Mouse (Mus musculus) embryo, embryonic 11 days (tissue): ENCODE results near the gene Frmd4b.
"Not testable (repeated sequence)": the region's sequence is repeated elsewhere in the genome, so short reads cannot be mapped to it uniquely, and the experiment has no call there.

Experiments
- DNase-seq: peaks from one replicate; pipeline ENCODE4 v3.0.0-alpha.2; 2015

Frmd4b gene

GRCm38 (mm10) chr6:97463898-97464524, 153.3 kb downstream of the Frmd4b start:
- peak; percentile 50 for DNase-seq

DNA sequence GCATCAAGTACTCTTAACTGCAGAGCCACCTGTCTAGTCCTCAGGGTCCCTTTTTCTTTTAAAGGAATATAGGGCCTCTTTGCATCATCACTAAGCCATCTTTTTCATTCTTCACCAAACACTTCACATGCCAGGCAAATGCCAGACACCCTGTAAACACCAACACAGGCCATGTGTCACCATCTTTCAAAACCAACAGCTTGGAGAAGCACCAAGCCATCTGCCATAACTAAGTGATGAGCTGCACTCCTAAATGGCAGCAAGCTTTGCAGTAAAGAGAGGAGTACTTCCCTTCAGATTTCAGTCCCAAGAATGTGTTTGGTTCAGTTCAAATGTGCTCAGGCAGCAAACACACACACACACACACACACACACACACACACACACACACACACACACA, 154.9 kb downstream of the Frmd4b start:
- no peak for DNase-seq

- no peak for DNase-seq
These were observed 158.2 kb downstream of the Frmd4b start for GRCm38 (mm10) chr6:97459112-97459511.

DNA sequence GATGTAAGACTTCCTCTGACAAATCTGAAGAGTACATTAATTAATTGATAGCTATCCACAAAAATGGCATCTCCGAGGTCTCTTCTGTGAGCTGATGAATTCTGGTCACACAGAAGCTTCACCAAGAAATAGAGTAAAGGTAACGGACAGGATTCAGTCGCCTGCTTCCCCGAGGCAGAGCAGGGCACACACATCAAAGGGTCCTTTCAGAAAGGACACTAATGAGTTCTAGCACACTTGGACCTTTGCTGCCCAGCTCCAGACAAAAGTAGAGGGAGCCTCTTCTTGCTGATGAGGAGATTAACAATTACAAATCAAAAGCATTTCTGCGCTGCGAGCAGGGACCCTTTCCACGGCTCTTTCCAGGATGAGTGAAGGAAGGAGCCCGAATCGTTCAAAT, 159.0 kb downstream of the Frmd4b start:
- DNase-seq: no peak

DNA sequence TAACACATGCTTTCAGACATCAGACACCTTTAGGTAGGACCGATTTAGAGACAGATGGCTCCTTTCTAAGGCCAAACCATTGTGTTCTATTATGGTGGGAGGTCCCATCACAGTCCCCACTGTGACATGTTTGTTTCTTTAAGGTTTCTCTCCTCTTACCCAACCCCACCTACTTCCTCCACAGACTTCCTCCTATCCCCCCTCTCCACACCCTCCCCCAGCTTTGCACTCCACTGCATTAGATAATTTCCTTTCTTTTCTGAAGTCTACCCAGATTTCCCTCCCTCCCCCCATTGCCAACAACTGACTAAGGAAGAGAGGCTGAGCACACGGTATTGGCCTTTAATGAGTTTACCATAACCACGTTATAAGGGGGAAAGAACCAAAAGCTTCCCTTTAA, 159.4 kb downstream of the Frmd4b start:
- DNase-seq: peak; percentile 49

GRCm38 (mm10) chr6:97457210-97457609, 160.1 kb downstream of the Frmd4b start:
- no peak for DNase-seq

DNA sequence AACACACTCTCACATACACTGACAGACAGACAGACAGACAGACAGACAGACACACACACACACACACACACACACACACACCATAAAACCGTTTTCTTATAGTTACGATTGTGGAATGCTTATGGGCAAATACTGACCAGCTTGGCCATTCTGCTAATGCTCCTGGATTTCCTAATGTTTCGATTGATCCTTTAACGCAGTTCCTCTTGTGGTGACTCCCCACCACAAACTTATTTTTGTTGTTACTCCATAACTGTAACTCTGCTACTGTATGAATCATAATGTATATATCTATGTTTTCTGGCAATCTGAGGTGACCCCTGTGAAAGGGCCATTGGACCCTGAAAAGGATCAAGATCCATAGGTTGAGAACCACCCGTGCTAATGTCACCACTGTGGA, 165.1 kb downstream of the Frmd4b start:
- no peak for DNase-seq

GRCm38 (mm10) chr6:97449806-97450205, 167.5 kb downstream of the Frmd4b start:
- no peak for DNase-seq

- DNase-seq: no peak
These were observed 170.3 kb downstream of the Frmd4b start for GRCm38 (mm10) chr6:97447020-97447419.

- no peak for DNase-seq
These were observed 173.2 kb downstream of the Frmd4b start for GRCm38 (mm10) chr6:97444145-97444544.

DNA sequence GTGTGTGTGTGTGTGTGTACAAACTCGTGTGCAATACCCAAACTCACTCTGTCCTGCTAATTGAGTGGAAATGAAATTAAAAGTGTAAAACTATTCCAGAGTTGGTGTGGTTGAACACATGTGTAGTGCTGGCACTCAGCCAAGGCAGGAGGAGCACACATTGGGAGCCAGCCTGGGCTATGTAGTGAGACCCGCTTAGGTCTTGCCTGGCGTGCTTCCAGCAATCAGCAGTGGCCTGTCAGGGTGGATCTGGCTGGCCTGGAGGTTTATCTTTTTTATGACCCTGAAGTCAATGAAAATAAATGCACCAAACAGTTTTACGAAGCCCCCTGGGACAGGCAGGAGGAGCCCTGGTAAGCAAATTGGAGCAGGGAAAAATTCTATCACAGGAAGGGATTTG, 173.8 kb downstream of the Frmd4b start:
- DNase-seq: no peak

DNA sequence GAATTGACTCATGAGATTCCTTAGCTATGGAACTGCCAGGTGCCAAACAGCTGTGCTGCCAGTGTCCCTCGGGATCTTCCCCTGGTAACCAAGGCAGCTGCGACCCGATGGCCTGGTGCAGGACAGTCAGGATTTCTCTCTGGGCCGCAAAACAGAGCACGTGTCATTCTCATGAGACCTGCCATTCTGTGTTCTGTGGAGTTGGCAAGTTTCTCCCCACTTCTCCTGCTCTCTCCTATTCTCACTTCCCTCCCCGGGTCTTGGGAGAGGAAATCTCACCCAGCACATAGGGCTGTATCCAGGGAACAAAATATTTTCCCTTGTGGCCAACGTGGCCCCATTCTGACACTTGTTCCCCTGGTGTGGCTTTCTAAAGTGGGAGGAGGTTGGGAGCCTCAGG, 176.0 kb downstream of the Frmd4b start:
- no peak for DNase-seq

DNA sequence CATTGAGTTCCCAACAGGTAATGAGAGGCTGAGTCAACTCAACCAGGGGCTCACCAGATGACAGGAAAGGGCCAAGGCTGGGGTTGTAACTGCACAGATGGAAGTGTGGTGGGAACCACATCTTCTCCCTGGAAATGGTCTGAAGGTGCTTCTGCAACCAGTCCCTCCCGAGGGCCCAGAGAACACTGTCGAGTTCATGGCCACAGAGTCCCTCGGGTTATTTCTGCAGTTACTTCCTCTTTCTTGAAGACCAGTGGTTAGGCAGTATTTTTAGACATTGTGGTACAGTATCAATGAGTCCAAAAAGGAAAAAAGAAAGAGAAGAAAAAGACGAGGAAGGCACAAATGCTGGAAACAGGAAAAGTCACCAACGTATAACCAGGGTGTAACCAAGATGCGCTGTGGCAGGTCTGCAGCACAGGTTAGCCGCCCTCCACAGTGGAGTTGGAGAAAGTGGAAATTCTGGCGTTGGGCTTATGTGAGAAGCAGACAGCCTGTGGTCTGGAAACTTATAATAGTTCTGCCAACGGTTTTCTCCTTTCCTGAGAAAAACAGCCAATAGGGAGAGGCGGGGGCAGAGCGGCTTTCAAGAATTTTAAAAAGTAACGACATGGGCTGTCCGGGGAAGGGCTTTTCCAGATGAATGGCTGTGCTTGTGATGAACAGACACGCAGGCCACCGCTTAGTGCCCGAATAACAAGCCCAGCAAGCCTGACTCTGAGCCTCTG, 178.3 kb downstream of the Frmd4b start:
- DNase-seq: no peak

DNA sequence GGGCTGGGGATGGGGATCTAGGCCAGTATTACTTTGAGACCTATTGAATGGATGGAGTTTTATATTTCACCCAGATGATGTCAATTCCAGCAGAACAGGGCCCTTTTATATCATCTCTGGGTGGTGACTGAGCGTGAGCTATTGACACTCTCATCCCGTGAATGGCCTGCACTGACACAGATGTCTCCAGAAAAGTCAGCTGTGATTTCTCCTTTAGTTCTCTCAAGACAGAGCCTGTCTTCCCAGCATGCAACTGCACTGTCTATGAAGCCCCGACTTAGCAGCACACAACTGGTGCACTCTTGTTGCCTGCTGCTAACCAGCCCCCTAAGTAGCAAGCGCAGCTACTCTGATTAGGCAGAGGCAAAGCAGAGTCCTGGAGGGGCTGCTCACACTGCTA, 182.6 kb downstream of the Frmd4b start:
- DNase-seq: no peak

DNA sequence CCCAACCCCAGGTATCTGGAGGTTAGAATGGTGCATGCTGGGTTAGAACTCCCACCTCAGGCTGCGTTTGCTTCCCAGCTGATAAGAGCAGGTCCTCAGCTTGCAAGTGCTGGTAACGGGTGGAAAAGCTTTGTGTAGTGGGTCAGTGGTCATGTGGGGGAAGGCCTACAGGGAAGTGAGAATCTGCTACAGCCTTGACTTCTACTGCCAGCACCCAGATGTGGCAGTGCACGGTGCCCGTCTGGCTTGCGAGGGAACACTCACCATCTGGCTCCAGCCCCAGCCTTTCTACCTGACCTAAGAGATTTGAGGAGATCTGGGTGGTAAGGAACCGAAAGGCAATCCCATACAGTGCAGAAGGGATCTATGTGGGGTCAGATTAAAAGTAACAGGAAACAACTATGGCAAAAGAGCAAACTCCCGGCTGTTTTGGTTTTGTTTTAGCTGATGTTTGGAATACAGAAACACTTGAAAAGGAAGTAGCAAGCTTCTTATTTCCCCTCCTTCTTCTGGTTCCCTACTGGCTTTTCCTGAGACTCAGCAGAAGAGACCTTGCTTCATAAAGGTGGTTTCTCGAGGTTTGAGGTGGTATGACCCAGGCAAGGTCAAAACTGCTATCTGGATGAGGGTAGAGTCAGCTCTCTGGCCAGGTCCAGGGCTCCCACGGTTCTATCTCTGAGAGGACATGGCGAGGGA, 185.9 kb downstream of the Frmd4b start:
- no peak for DNase-seq

DNA sequence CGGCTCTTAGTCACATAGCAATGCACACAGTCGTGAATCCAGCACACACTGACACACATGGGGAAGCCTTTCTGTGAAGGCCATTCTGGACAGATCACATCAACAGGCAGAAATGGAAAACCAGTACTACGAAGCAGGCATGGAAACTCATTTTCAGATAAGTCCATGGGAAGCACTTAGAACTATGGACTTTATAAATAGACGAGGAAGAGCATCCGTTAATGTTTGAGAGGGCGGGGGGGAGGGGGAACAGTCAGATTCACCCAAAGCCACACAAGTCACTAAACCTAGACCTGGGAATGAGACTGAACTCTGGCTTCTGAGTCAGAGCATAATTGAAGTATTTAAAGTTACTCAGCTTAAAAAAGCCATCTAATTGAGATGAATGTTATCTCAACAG, 186.8 kb downstream of the Frmd4b start:
- no peak for DNase-seq

GRCm38 (mm10) chr6:97429688-97430343, 187.5 kb downstream of the Frmd4b start:
- DNase-seq: no peak

DNA sequence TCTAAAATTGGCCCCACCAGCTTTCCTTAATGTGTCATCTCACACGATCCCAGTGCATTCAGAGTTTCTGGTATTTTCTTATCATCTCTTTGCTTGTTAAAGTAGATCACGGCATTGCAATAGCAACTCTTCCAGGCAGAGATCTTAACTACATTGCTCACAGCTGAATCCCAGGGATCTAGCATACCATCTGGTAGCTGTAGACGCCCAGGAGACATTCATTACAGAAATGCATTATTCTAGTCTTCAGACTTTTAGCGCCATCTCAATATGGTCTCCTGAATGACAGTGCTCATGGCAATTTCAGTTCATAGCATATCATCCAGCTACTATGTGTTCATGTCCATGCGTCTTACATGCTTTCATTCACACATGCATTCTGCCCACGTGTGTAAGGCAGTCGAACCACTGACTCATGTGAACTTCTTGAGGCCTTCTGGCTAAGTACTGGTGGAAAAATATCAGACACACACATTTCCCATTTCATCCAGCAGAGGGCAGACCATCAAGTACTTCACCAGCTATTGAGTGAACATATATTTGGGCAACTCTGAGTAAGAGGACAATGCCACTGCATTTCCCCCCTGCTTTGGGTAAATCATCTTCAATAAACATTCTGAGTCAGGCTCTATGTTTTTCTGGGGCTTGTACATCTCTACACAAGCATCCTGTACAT, 197.4 kb downstream of the Frmd4b start:
- peak; percentile 78 for DNase-seq

- peak; percentile 77 for DNase-seq
These were observed 200.3 kb downstream of the Frmd4b start for GRCm38 (mm10) chr6:97416972-97417554.

DNA sequence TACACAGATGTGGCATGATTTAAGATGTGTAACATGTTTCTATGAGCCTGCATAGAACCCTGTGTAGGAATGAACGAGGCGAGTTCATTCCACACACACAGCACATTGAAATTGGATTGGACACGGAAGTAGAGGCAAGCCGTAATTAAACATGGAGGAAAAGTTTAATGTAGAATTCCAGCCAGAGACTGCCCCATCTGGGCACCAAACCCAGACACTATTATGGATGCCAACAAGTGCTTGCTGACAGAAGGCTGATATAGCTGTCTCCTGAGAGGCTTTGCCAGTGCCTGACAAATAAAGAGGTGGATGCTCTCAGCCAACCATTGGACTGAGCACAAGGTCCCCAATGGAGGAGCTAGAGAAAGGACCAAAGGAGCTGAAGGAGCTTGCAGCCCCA, 201.8 kb downstream of the Frmd4b start:
- DNase-seq: not testable (repeated sequence)

DNA sequence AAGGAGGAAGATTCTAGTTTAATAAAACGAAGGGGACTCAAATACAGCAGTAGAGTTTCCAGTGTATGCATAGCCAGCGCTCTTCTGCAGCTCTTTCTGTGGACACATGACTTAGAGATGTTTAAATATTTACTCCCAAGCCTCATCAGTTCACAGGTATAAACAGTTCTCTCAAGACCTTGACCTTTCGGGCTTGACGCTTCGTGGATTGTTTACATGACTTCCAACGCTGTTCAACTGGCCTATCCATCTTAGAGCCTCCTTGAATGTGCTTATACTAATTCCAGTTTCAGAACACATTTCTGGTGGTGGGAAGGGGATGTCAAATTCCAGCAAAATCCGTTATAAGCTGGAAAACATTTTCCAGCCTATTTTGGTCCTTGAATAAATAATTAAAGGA, 203.9 kb downstream of the Frmd4b start:
- DNase-seq: peak; percentile 18

DNA sequence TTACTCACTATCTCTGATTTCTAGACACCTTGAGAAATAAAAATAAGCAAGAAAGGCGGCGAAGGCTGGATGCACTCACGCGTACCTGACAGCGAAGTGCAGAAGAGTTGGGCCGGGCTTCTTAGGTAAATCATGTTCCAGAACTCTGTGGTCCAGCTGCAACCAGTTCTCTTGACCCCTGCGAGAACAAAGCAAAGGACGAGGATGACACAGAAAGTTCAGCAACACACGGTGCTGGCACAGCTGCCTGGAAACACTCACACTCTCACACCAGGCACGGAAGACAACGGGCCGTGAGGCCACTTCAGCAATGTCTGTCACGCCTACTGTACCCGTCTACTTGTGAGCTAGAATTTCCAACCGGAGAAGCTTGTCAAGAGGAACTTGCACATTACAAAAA, 204.9 kb downstream of the Frmd4b start:
- no peak for DNase-seq

GRCm38 (mm10) chr6:97411327-97411726, 206.0 kb downstream of the Frmd4b start:
- DNase-seq: no peak
